Mouse (Mus musculus): ENCODE results near the gene Dph5.

DNA sequence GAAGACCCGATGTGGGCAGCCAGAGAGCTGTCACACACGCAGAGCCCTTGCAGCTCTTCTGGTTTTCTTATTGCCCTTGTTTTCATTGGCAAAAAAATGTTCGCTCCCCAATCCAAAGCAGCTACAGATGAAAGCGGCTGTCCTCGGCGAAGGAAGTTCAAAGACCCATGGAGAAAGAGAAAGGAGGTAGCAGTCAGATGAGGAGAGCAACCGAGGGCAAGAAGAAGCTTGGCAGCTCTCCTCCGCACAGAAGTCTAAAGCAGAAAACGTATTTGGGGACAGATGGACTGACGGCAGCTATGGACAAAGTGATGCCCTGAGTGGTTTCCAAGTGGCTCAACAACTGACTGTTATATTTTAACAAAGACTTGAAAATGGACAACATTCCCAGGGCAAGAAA lies 32.1 kb upstream of the Dph5 start:
- no peak for TF ChIP-seq MYOG (IDR thresholded peaks at IDR 0.05; ENCODE audit: control insufficient read depth in 1 of 3, insufficient read depth in 1 of 3, insufficient read length in 2 of 3, low read depth in 2 of 3)
- TF ChIP-seq POLR2AphosphoS2 (IDR thresholded peaks at IDR 0.05; ENCODE audit: insufficient read length, low read depth): no peak
- TF ChIP-seq MAX (IDR thresholded peaks at IDR 0.05; ENCODE audit: low read depth): no peak
- no peak for TF ChIP-seq POLR2A (IDR thresholded peaks at IDR 0.05; ENCODE audit: insufficient read length, low read depth)
